Mouse (Mus musculus) midbrain, embryonic 16.5 days (tissue): ENCODE data around the gene Nipal3. TPM values are rescaled to one million over a fixed set of nuclear protein-coding genes. Genes with fewer than 3 reads are reported as not detected.
A peak's percentile ranks its signal among the peaks of the same experiment; 100 is the strongest.

Experiments
- ATAC-seq: fragments of 200-750 bp; cut with Nextera tagmentation; 2 replicates; pipeline ENCODE4 v1.8.0; 2017; ENCODE audit warnings: moderate TSS enrichment
- H3K27ac ChIP-seq: fragments of 300-500 bp; sonication (generic); 2 replicates; pipeline ENCODE4 v1.5.1; 2014; ENCODE audit warnings: mild to moderate bottlenecking, low read length, mixed read lengths
- H3K27me3 ChIP-seq: fragments of 300-500 bp; sonication (generic); 2 replicates; pipeline ENCODE4 v1.6.1; 2014; ENCODE audit warnings: low read depth, low read length, mixed read lengths; ENCODE audit not compliant: control insufficient read depth, insufficient read depth
- H3K36me3 ChIP-seq: fragments of 300-500 bp; sonication (generic); 2 replicates; pipeline ENCODE4 v1.6.1; 2014; ENCODE audit warnings: mild to moderate bottlenecking, low read length, moderate library complexity, mixed read lengths; ENCODE audit not compliant: control insufficient read depth, insufficient read depth
- H3K4me1 ChIP-seq: fragments of 300-500 bp; sonication (generic); 2 replicates; pipeline ENCODE4 v1.6.1; 2014; ENCODE audit warnings: mild to moderate bottlenecking, low read length, mixed read lengths; ENCODE audit not compliant: control insufficient read depth, insufficient read depth
- H3K4me2 ChIP-seq: fragments of 300-500 bp; sonication (generic); 2 replicates; pipeline ENCODE4 v1.6.1; 2014; ENCODE audit warnings: mild to moderate bottlenecking, low read length, mixed read lengths
- H3K4me3 ChIP-seq: fragments of 300-500 bp; sonication (generic); 2 replicates; pipeline ENCODE4 v1.5.1; 2014; ENCODE audit warnings: low read depth, mild to moderate bottlenecking, low read length, moderate library complexity, mixed read lengths
- H3K9ac ChIP-seq: fragments of 300-500 bp; sonication (generic); 2 replicates; pipeline ENCODE4 v1.6.1; 2014; ENCODE audit warnings: low read depth, low read length, mixed read lengths
- H3K9me3 ChIP-seq: fragments of 300-500 bp; sonication (generic); replicated peaks from 2 replicates; pipeline ENCODE4 v1.6.1; 2014; ENCODE audit warnings: mild to moderate bottlenecking, low read length, mixed read lengths; ENCODE audit not compliant: control insufficient read depth, poor library complexity, severe bottlenecking
- WGBS: fragments of 180-500 bp; shearing (Covaris S2); extraction: QIAGEN DNeasy Blood & Tissue Kit; methylation state at CpG from one replicate; pipeline ENCODE4 v1.1.7; 2014; 5-methylcytosine and 5-hydroxymethylcytosine counted together
- polyA plus RNA-seq: library from polyadenylated mRNA; unstranded; fragments of >200 nt; fragmentation: Nextera tagmentation; extraction: Ambion mirVana; gene quantifications from 2 replicates; pipeline ENCODE4 v1.2.1, GENCODE M21; 2015

Nipal3 gene
- polyA plus RNA-seq, 1 experiment from 2014 or later, result 10.8 TPM

GRCm38 (mm10) chr4:135433443-135434394, 61.1 kb downstream of the Nipal3 start, which contains the start of gene Rcan3:
Gene Rcan3, minus strand, starts transcription at chr4:135433853.
- Histone ChIP-seq H3K4me1 (peaks cover 15% of the 10 kb centered on the region; the same call in 1 of the 2 replicates), H3K27me3 (no peaks in the 10 kb centered on the region), H3K4me3 (peak within 1 kb of the TSS; percentile 73), H3K4me2 (peak within 1 kb of the TSS; percentile 78), H3K27ac (peak within 1 kb of the TSS; percentile 81), H3K36me3 (no peaks in the 10 kb centered on the region), H3K9ac (peak within 1 kb of the TSS; percentile 86), H3K9me3 (no peaks in the 10 kb centered on the region)
- ATAC-seq, result peak; percentile 79
- WGBS, result under 1% methylated on average over 66 of the region's 79 CpGs

GRCm38 (mm10) chr4:135433086-135433442, 61.8 kb downstream of the Nipal3 start:
- ATAC-seq, result peak; percentile 9; the same call in 1 of the 2 replicates
- Histone ChIP-seq H3K27ac (peak overlapping the region; percentile 78), H3K27me3 (no peaks in the 10 kb centered on the region), H3K4me3 (peak overlapping the region; percentile 73), H3K4me2 (peak overlapping the region; percentile 78), H3K4me1 (peaks cover 15% of the 10 kb centered on the region; the same call in 1 of the 2 replicates), H3K36me3 (no peaks in the 10 kb centered on the region), H3K9me3 (no peaks in the 10 kb centered on the region), H3K9ac (peak overlapping the region; percentile 86)
- WGBS, result 4% methylated on average over 10 of the region's 10 CpGs

GRCm38 (mm10) chr4:135429990-135430760, 64.7 kb downstream of the Nipal3 start:
- Histone ChIP-seq H3K9ac (no peak overlapping the region), H3K27ac (no peak overlapping the region), H3K9me3 (no peaks in the 10 kb centered on the region), H3K27me3 (no peaks in the 10 kb centered on the region), H3K36me3 (0 out of 2 replicates have a peak, but pooled peaks cover under 1% of the 10 kb centered on the region), H3K4me1 (peaks cover 15% of the 10 kb centered on the region; the same call in 1 of the 2 replicates), H3K4me3 (no peak overlapping the region), H3K4me2 (no peak overlapping the region)
- WGBS, result 81% methylated on average over 8 of the region's 8 CpGs
- no peak for ATAC-seq

DNA sequence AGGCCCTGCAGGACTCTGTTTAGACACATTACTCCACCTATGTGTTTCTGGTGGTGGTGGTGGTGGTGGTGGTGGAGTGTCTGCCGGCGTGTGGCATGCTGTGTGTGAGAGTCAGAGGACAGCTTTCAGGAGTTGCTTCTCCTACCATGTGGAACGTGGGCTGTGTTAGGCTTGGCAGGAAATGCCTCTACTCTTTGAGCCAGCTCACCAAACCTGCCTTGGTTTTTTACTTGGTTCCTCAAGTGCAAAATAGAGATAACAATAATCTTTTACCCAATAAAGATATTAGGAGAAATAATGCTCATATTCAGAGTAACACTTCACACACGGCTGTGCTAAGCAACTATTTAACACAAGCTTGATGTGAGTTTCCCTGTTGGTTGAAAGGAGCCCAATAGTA, 65.5 kb downstream of the Nipal3 start:
- H3K4me3 ChIP-seq, result no peak overlapping the region
- no peak overlapping the region for H3K4me2 ChIP-seq
- no peak for ATAC-seq
- WGBS, result 89% methylated on average over 4 of the region's 4 CpGs
- 0 out of 2 replicates have a peak, but pooled peaks cover 3% of the 10 kb centered on the region for H3K36me3 ChIP-seq
- no peak overlapping the region for H3K27ac ChIP-seq
- no peaks in the 10 kb centered on the region for H3K27me3 ChIP-seq
- H3K9ac ChIP-seq, result no peak overlapping the region
- H3K9me3 ChIP-seq, result no peaks in the 10 kb centered on the region
- peaks cover 9% of the 10 kb centered on the region; the same call in 1 of the 2 replicates for H3K4me1 ChIP-seq

DNA sequence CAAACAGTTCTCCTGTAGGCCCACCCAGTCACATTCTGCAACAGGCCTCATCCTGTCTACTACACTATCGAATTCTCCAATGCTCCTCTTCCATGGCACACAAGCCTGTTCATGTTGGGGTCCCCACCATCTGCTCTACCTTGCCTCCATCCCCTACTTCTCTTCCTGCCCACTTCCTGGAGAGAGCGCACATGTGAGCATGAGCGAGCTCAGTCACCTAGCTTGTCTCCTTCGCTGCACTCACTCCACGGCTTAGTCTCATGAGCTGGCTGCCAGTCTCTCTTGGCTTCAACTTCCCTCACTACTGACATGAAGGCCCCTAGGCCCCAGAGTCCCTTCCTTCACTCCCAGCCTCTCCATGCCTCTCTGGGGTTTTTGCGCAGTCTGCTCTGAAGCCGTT, 68.3 kb downstream of the Nipal3 start:
- no peak overlapping the region for H3K4me2 ChIP-seq
- peaks cover 3% of the 10 kb centered on the region; the same call in 1 of the 2 replicates for H3K36me3 ChIP-seq
- 95% methylated on average over 7 of the region's 7 CpGs for WGBS
- no peaks in the 10 kb centered on the region for H3K9me3 ChIP-seq
- ATAC-seq, result no peak
- no peaks in the 10 kb centered on the region for H3K4me1 ChIP-seq
- no peak overlapping the region for H3K4me3 ChIP-seq
- H3K27ac ChIP-seq, result no peak overlapping the region
- no peak overlapping the region for H3K9ac ChIP-seq
- no peaks in the 10 kb centered on the region for H3K27me3 ChIP-seq

GRCm38 (mm10) chr4:135425625-135426024, 69.2 kb downstream of the Nipal3 start:
- Histone ChIP-seq H3K27ac (no peak overlapping the region), H3K27me3 (no peaks in the 10 kb centered on the region), H3K9me3 (no peaks in the 10 kb centered on the region), H3K36me3 (peaks cover 3% of the 10 kb centered on the region; the same call in 1 of the 2 replicates), H3K4me1 (no peaks in the 10 kb centered on the region), H3K4me2 (no peak overlapping the region), H3K9ac (no peak overlapping the region), H3K4me3 (no peak overlapping the region)
- 89% methylated on average over 9 of the region's 9 CpGs for WGBS
- ATAC-seq, result no peak

DNA sequence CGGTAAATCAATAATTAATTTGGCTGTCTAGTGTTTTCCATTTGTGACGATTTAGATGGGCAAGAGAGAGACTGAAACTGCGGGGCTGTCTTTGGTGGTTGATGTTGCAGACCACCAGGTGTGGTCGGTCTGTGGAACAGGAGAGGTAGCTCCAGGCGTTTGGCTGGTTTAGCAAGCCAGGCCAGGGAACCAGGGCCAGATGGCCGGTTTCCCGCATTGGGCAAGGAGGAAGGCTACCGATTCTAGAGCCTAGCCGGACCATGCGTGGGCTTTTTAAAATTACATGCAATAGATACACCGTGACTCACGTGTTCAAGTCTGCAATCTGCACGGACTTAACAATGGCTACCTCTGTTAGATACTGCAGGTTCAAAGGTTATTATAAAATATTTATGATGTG, 73.9 kb downstream of the Nipal3 start:
- no peaks in the 10 kb centered on the region for H3K27me3 ChIP-seq
- no peak overlapping the region for H3K9ac ChIP-seq
- H3K4me3 ChIP-seq, result no peak overlapping the region
- no peak for ATAC-seq
- no peak overlapping the region for H3K27ac ChIP-seq
- no peaks in the 10 kb centered on the region for H3K9me3 ChIP-seq
- no peaks in the 10 kb centered on the region for H3K4me1 ChIP-seq
- H3K36me3 ChIP-seq, result peaks cover 20% of the 10 kb centered on the region
- no peak overlapping the region for H3K4me2 ChIP-seq
- WGBS, result 92% methylated on average over 13 of the region's 13 CpGs

- Histone ChIP-seq H3K4me1 (no peaks in the 10 kb centered on the region), H3K9me3 (no peaks in the 10 kb centered on the region), H3K4me2 (no peak overlapping the region), H3K4me3 (no peak overlapping the region), H3K36me3 (peaks cover 23% of the 10 kb centered on the region), H3K27me3 (no peaks in the 10 kb centered on the region), H3K9ac (no peak overlapping the region), H3K27ac (no peak overlapping the region)
- 83% methylated on average over 11 of the region's 11 CpGs for WGBS
- no peak for ATAC-seq
Measured at GRCm38 (mm10) chr4:135420416-135420815, 74.4 kb downstream of the Nipal3 start.
